Mouse (Mus musculus) hindbrain, postnatal 0 days (tissue): Measurements from ENCODE around the gene Treh. TPM values are rescaled to one million over a fixed set of nuclear protein-coding genes. Genes with fewer than 3 reads are reported as not detected.

Source experiments
- ATAC-seq: fragments of 200-750 bp; cut with Nextera tagmentation; 2 replicates; pipeline ENCODE4 v1.8.0; 2017; ENCODE audit warnings: mild to moderate bottlenecking, moderate TSS enrichment, moderate library complexity
- DNase-seq: peaks from one replicate; pipeline ENCODE4 v3.0.0-alpha.2; 2015; ENCODE audit warnings: low spot score
- H3K27ac ChIP-seq: fragments of 300-500 bp; sonication (generic); 2 replicates; pipeline ENCODE4 v1.5.1; 2014; ENCODE audit warnings: mild to moderate bottlenecking
- H3K27me3 ChIP-seq: fragments of 300-500 bp; sonication (generic); 2 replicates; pipeline ENCODE4 v1.6.1; 2014; ENCODE audit warnings: low read length, mixed read lengths; ENCODE audit not compliant: insufficient read depth
- H3K36me3 ChIP-seq: fragments of 300-500 bp; sonication (generic); 2 replicates; pipeline ENCODE4 v1.6.1; 2014; ENCODE audit warnings: low read length, mixed read lengths; ENCODE audit not compliant: insufficient read depth
- H3K4me1 ChIP-seq: fragments of 300-500 bp; sonication (generic); 2 replicates; pipeline ENCODE4 v1.6.1; 2014; ENCODE audit warnings: antibody characterized with exemption, low read length, mixed read lengths; ENCODE audit not compliant: insufficient read depth
- H3K4me2 ChIP-seq: fragments of 300-500 bp; sonication (generic); 2 replicates; pipeline ENCODE4 v1.6.1; 2014; ENCODE audit warnings: low read depth, mild to moderate bottlenecking, low read length, moderate library complexity, mixed read lengths
- H3K4me3 ChIP-seq: fragments of 300-500 bp; sonication (generic); 2 replicates; pipeline ENCODE4 v1.5.1; 2014; ENCODE audit warnings: low read length
- H3K9ac ChIP-seq: fragments of 300-500 bp; sonication (generic); replicated peaks from 2 replicates; pipeline ENCODE4 v1.6.1; 2014; ENCODE audit warnings: mild to moderate bottlenecking, low read length, moderate library complexity, mixed read lengths
- H3K9me3 ChIP-seq: fragments of 300-500 bp; sonication (generic); 2 replicates; pipeline ENCODE4 v1.6.1; 2016; ENCODE audit warnings: low read length, mixed read lengths
- CTCF ChIP-seq: IDR thresholded peaks from 2 replicates; pipeline ENCODE4 v1.5.1; 2016; ENCODE audit warnings: antibody characterized with exemption, control low read depth, low read depth
- WGBS: fragments of 180-500 bp; shearing (Covaris S2); extraction: QIAGEN DNeasy Blood & Tissue Kit; methylation state at CpG from one replicate; pipeline ENCODE4 v1.1.7; 2014; 5-methylcytosine and 5-hydroxymethylcytosine counted together
- polyA plus RNA-seq: library from polyadenylated mRNA; unstranded; fragments of >200 nt; fragmentation: Nextera tagmentation; extraction: Ambion mirVana; gene quantifications from 2 replicates; pipeline ENCODE4 v1.2.1, GENCODE M21; 2015
- total RNA-seq: library from RNA; depleted of rRNA; stranded (reverse); fragments of >200 nt; gene quantifications from 2 replicates; pipeline ENCODE4 v1.2.3, GENCODE M21; 2014

The Treh gene
- total and polyA plus RNA-seq, 2 experiments from 2014 or later, result not detected

DNA sequence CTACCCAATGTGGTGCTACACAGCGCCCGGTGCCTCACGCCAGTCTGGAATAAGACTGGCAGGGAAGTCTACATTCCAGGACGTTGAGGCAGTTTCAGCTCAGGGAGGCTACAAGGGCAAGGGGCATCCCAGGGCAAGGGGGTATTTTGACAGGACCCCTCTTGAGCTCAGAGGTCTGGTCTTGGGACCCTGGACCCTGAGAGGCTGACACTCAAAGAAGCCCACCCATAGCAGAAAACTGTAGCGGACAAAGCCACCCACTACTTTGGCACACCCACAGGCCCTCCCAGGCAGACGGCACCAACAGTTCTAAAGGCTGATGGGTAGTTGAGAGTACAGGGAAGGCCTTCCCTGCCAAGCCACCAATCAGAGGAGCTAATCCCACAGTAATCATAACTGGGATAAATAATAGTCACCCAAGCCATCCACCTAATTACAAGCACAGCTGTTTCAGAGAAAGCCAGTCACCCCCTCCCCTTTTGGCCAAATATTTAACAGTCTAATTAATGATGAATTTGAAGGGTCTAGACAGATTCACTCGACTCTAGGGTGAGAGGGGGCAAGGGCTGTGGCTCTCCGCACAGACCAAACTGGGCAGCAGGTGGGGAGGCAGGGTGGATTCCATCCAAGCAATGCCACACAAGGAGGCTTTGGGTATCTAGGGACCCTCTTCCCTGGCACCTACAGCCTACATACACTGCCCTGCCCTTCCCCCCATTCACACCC lies 46.8 kb downstream of the Treh start:
- Histone ChIP-seq H3K27ac (peak overlapping the region; percentile 75), H3K36me3 (peaks cover 14% of the 10 kb centered on the region; the same call in 1 of the 2 replicates), H3K4me3 (peak overlapping the region; percentile 73), H3K9me3 (no peaks in the 10 kb centered on the region), H3K9ac (peak overlapping the region; percentile 58; the same call in 1 of the 2 replicates), H3K4me2 (peak overlapping the region; percentile 71), H3K27me3 (no peaks in the 10 kb centered on the region), H3K4me1 (peaks cover 56% of the 10 kb centered on the region)
- TF ChIP-seq CTCF, result no peak
- ATAC-seq, result peak; percentile 21
- WGBS, result 48% methylated on average over 8 of the region's 8 CpGs
- DNase-seq, result peak; percentile 72

DNA sequence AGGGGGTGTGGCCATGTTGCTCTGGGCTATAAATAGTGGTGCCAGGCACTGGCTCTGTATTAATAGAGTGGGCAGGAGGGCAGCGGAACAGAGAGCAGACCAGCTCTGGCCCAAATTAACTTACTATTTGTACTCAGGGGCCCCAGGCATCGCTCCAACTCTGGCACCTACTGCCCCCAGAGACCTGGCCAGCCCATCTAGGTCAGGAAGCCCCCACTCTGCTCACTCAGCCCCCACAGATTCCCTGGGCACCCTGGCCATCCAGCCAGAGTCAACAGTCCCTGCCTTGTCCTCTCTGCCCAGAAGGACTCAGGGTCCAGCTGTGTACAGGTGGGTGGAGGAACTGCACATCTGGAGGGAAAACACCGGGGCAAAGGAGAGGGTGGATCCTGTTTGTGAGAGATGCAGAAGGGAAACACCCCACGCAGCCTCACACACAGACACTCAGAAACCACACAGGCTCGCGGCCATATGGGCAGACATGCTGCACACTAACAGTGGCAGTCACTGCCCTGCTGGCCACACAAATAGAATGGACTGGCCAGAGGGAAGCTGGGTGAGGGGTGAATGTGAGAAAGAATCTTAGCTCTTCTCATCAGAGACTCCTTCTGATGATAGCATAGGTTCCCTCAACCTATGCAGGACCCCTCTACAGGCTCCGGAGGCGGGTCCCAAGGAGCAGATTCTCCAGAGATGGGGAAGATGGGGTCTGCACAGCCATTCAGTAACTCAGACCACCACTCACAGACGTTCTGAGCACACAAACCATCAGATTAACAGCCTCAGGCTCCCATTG lies 47.5 kb downstream of the Treh start:
- Histone ChIP-seq H3K4me2 (peak overlapping the region; percentile 71), H3K27me3 (no peaks in the 10 kb centered on the region), H3K27ac (peak overlapping the region; percentile 75), H3K4me3 (peak overlapping the region; percentile 73), H3K9me3 (no peaks in the 10 kb centered on the region), H3K36me3 (peaks cover 8% of the 10 kb centered on the region; the same call in 1 of the 2 replicates), H3K9ac (peak overlapping the region; percentile 58), H3K4me1 (peaks cover 62% of the 10 kb centered on the region)
- TF ChIP-seq CTCF, result no peak
- 9% methylated on average over 9 of the region's 9 CpGs for WGBS
- peak; percentile 33 for ATAC-seq
- peak; percentile 62 for DNase-seq

DNA sequence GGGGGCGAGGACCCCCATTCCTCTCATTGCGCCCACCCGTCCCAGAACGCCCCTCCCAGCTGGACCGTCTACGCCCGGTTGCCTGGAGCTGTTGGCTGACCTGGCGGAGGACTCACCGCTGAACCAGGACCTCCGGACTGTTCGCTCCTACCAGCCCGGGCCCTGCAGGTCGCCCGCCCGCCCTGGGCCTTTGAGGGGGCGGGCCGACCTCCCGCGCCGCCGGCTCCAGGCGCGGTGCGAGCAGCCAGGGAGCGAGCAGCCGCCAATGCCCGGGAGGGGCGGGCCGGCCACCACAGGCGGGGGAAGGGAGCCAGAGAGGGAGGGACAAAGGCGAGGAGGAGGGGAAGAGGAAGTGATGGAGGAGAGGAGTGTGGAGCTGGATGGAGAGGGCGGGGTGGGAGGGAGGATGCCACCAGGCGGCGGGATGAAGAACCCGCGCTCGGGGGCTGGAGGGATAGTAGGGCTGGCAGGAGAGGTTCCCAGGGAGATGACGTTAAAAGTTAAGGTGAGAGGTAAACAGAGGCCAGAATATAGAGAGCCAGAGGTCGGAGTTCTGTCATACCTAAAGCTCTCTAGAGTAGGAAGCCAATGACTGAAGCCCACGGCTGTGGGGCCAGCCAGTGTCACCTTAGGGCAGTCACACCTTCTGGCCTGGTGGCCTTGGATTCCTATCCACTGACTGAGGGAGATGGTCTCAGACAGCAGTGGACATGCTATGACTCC lies 48.3 kb downstream of the Treh start:
- peak overlapping the region; percentile 73 for H3K4me3 ChIP-seq
- no peaks in the 10 kb centered on the region for H3K27me3 ChIP-seq
- WGBS, result 1% methylated on average over 40 of the region's 40 CpGs
- peaks cover under 1% of the 10 kb centered on the region; the same call in 1 of the 2 replicates for H3K36me3 ChIP-seq
- peaks cover 62% of the 10 kb centered on the region for H3K4me1 ChIP-seq
- peak; percentile 88 for DNase-seq
- TF ChIP-seq CTCF, result peak; percentile 60
- ATAC-seq, result peak; percentile 78
- H3K4me2 ChIP-seq, result peak overlapping the region; percentile 71
- H3K9ac ChIP-seq, result peak overlapping the region; percentile 58
- H3K27ac ChIP-seq, result peak overlapping the region; percentile 75
- H3K9me3 ChIP-seq, result no peaks in the 10 kb centered on the region

DNA sequence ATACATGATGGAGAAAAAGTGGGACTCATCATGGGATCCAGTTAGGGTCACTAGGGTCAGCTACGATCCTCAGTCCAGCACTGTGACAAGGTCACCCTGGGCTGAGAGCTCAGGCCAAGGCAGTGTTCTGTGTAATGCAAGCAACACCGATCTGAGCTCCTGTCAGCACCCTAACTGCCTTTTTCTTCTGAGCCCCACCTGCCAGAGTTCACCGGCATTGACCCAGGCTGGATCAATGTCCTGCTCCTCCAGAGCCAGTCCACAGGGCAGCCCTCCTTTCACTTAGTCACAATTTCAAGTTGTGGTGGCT lies 48.8 kb downstream of the Treh start:
- no peak for ATAC-seq
- Histone ChIP-seq H3K9ac (peak overlapping the region; percentile 58; the same call in 1 of the 2 replicates), H3K36me3 (no peaks in the 10 kb centered on the region), H3K9me3 (no peaks in the 10 kb centered on the region), H3K4me3 (peak overlapping the region; percentile 73), H3K27me3 (no peaks in the 10 kb centered on the region), H3K4me1 (peaks cover 66% of the 10 kb centered on the region), H3K4me2 (peak overlapping the region; percentile 71), H3K27ac (peak overlapping the region; percentile 75; the same call in 1 of the 2 replicates)
- no peak for DNase-seq
- WGBS, result 78% methylated on average over 3 of the region's 3 CpGs
- no peak for TF ChIP-seq CTCF

DNA sequence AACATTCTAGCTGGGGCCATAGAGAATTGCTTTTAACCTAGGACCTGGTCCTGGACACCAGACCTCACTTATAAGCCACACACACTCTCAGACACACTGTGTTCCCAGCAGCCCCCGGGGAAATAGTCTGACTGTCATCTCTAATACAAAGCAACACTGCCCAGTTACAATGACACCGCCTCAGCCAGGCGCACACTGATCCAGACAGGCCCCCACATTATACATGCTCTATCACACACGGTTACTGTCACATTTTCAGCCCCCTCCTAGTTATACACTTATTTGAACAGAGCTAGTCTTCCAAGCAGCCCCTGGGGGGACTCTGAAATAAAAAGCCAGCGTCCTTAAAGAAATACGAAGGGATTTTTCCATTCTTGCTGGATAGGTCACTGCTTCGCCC lies 49.5 kb downstream of the Treh start:
- H3K4me3 ChIP-seq, result no peak overlapping the region
- H3K27me3 ChIP-seq, result no peaks in the 10 kb centered on the region
- H3K4me2 ChIP-seq, result no peak overlapping the region
- peak overlapping the region; percentile 71; the same call in 1 of the 2 replicates for H3K27ac ChIP-seq
- no peaks in the 10 kb centered on the region for H3K36me3 ChIP-seq
- no peak for TF ChIP-seq CTCF
- no peak overlapping the region for H3K9ac ChIP-seq
- ATAC-seq, result no peak
- H3K9me3 ChIP-seq, result no peaks in the 10 kb centered on the region
- H3K4me1 ChIP-seq, result peaks cover 66% of the 10 kb centered on the region
- WGBS, result 37% methylated on average over 7 of the region's 7 CpGs
- peak; percentile 41 for DNase-seq

DNA sequence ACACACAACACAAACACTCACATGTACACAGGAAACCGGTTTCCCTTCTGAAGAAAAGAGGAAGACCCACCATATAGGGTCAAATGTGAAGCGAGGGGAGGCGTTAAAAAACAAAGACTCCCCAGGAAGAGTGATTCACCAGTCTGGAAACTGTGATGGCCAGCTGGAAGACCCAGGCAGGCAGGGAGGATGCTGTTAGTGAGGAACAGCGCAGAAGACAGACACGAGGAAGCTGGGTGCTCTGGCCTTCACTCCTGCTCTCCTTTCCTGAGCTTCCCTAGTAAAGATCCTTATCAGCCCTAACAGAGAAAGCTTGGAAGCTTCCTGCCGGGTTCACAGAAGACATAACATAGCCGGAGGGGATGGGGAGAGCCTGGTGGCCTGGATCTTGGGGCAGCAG lies 50.0 kb downstream of the Treh start:
- H3K27me3 ChIP-seq, result no peaks in the 10 kb centered on the region
- no peaks in the 10 kb centered on the region for H3K9me3 ChIP-seq
- WGBS, result 31% methylated on average over 7 of the region's 7 CpGs
- H3K4me2 ChIP-seq, result no peak overlapping the region
- TF ChIP-seq CTCF, result no peak
- no peak overlapping the region for H3K4me3 ChIP-seq
- H3K9ac ChIP-seq, result no peak overlapping the region
- DNase-seq, result no peak
- no peaks in the 10 kb centered on the region for H3K36me3 ChIP-seq
- H3K4me1 ChIP-seq, result peaks cover 61% of the 10 kb centered on the region
- H3K27ac ChIP-seq, result peak overlapping the region; percentile 71
- no peak for ATAC-seq
